Mouse (Mus musculus) thymus, adult 2 months (tissue): ENCODE measurements around the gene Sema3c.

Experiments
- CTCF ChIP-seq: fragments of 200-500 bp; IDR thresholded peaks from 2 replicates; pipeline ENCODE4 v1.5.1; 2012; ENCODE audit warnings: mild to moderate bottlenecking, control low read depth, low read length, moderate library complexity, borderline replicate concordance; ENCODE audit not compliant: control insufficient read depth, poor library complexity, insufficient read depth; ENCODE audit errors: extremely low read depth
- POLR2A ChIP-seq: fragments of 200-500 bp; IDR thresholded peaks from 2 replicates; pipeline ENCODE4 v1.6.1; 2012; ENCODE audit warnings: mild to moderate bottlenecking, low read length, control low read depth, moderate library complexity; ENCODE audit not compliant: control insufficient read depth, poor library complexity, insufficient read depth; ENCODE audit errors: extremely low read depth

DNA sequence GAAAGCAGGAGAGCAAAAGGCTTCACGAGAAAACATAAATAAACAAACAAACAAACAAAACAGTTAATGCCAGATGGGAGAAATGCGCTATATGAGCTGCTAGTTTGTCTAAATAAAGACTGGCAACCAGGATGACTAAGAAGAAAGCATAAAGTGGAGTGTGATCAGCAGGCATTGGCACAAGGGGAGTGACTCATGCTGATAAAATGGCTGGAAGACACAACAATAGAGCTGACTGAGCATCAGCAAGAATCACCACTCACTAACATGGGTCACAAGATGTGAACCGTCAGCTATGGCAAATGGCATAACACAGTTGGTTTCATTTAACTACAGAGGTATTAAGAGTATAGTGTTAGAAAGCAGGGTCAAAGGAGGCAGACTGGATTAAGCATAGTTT is 174.2 kb downstream of the Sema3c start:
- TF ChIP-seq CTCF: no peak
- TF ChIP-seq POLR2A: no peak
